Mouse (Mus musculus) CH12F3 (cell line): ENCODE results near the gene Nxph4.

Experiments
- in situ Hi-C: fragments of 300-500 bp; cut with MboI; formaldehyde crosslinking; loops from 2 replicates; pipeline ENCODE4 v1.14.3; 2020; ENCODE audit warnings: low sequenced_read_pairs

The Nxph4 gene

GRCm38 (mm10) chr10:127543916-127544315 is 9.6 kb upstream of the Nxph4 start:
- in situ Hi-C loops = loop anchor here (5.0 kb wide), 1 partner anchor 37 kb away; no protein-coding TSS in a partner anchor

GRCm38 (mm10) chr10:127542720-127543119 is 8.4 kb upstream of the Nxph4 start:
- in situ Hi-C loops = loop anchor here (5.0 kb wide), 1 partner anchor 35 kb away; no protein-coding TSS in a partner anchor

DNA sequence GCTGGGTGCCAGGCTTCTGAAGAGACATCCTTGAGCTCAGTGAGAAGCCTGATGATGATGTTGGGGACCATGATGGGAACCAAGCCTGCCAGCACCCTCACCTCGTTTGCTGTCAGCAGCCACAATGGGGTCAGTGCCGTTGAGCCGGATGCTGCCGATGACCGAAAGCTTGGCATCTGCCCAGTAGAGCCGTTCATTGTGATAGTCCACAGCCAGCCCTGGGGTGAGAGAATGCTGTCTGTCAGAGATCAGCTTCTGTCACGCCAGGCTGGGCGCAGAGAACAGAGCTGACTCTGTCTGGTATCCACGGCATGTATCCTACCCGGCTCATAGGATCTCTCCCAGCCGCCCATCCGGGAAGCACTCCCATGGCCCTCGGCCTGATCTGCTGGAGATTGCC is 7.7 kb upstream of the Nxph4 start:
- in situ Hi-C loops = loop anchor here (5.0 kb wide), 1 partner anchor 35 kb away; no protein-coding TSS in a partner anchor

GRCm38 (mm10) chr10:127541510-127541909 is 7.2 kb upstream of the Nxph4 start:
- in situ Hi-C loops = loop anchor here (5.0 kb wide), 1 partner anchor 34 kb away; no protein-coding TSS in a partner anchor

- in situ Hi-C loops = no loop called here
Measured at GRCm38 (mm10) chr10:127537854-127538583, 3.7 kb upstream of the Nxph4 start.

DNA sequence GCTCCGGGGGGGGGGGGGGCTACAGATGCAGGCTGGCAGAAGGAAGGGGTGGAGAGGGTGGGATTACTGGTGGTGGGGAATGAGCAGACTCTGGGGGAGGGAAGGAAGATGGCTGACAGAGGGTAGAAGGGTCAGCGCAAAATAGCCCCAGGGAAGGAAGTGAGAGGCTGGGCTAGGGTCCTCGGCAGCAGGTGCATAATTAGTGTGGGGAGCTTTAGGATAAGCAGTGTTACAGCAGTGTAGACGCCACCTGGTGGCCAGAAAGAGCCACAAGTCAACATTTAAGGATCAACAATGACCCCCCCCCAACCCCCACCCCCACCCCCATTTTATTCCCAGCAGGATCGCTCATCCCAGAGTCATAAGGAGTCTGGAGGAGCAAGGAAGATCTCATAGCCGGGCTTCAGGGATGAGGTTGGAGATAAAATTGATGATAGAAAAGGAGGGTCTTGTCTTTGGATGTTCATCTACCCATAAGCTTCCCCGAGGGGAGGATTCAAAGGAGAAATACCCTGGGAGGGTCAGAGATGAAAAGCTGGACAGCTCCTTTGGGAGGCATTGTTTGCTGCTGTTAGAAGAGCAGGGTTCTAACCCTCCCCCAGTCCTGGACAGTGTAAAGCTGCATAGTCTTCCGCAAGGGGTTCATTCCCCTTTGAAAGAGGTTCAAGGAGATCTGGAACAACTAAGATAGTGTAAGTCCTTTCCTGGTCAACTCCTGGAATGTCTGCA is 2.4 kb upstream of the Nxph4 start:
- in situ Hi-C loops = no loop called here

GRCm38 (mm10) chr10:127534929-127535384 is 598 bp upstream of the Nxph4 start:
- in situ Hi-C loops = no loop called here

GRCm38 (mm10) chr10:127531548-127531947 is 2.8 kb downstream of the Nxph4 start:
- in situ Hi-C loops = no loop called here

- in situ Hi-C loops = no loop called here
Measured at GRCm38 (mm10) chr10:127530945-127531344, 3.4 kb downstream of the Nxph4 start.

GRCm38 (mm10) chr10:127527481-127527880 is 6.9 kb downstream of the Nxph4 start:
- in situ Hi-C loops = no loop called here

- in situ Hi-C loops = no loop called here
Measured at GRCm38 (mm10) chr10:127526681-127527080, 7.7 kb downstream of the Nxph4 start.

DNA sequence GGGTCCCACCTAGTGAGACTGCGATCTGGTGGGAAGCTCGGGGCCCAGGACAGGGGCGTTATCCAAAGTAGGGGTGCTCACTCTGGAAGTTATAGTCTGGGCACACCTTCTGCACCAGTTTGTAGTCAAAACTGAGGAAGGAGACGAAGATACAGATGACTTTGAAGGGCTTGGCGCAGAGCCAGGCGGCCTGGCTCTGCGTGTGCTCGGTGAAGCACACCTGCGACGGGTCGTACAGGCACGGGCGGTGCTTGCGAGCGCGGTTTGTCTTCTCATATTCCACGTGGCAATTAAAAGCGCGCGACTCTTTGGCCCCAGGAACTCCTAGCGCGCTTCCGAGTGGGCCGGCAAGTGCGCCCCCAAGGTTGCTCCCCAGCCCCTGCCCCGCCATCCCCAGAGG is 8.3 kb downstream of the Nxph4 start:
- in situ Hi-C loops = no loop called here

DNA sequence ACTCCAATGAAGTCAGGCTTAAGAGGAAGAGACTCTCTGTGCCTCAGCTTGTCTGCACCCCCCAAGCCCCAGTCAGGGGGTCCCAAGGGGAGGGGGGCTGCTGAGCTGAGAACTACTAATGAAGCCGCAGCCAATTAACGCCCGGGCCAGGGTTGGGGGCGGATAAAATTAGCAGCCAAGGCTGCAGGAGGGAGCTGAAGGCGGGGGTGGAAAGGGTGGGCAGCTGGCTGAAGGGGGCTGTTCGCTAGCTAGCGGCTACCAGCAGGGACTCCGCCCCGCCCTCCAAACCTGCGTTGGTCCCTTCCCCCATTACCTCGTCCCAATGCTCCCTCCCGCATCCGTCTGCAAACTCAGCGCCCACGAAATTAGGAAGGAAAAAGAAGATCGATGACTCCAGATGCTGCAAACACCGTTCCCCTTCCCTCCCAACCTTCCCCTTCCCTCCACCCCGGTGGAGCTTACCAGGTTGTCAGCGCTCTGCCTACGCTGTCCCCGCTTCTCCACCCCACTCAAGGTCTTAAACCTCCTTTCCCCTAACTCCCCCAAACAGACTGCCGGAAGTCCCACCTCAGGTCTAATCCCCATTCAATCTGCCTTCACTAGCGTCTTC is 9.6 kb downstream of the Nxph4 start:
- in situ Hi-C loops = no loop called here

DNA sequence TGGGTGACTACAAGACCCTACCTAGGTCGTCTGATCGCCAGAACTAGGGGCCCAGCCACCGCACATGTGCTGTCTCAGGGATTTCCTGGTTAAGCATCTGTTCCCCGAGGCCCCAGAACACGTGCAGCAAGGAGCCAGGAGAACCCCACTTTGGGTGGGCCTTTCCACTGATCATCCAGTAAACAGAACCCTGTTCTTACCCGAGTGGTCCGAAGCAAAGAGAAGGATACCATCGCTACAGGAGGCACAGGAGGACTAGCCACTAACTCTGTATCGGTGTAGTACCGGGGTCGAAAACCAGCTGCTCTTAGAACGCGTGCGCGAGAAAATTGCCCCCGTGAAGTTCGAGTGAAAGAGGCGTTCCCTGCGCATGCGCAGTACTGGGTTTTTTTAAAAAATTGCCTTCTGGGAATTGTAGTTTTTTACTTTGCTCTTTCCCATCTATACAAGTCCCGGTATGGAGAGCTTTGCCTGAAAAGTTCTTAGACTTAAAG is 12.2 kb downstream of the Nxph4 start, which contains the start of gene Shmt2:
Shmt2 (minus strand) TSS at position 357 of the 494 bp plus-strand sequence.
- in situ Hi-C loops = no loop called here

GRCm38 (mm10) chr10:127521611-127522080 is 12.7 kb downstream of the Nxph4 start:
- in situ Hi-C loops = no loop called here

GRCm38 (mm10) chr10:127520714-127521357 is 13.5 kb downstream of the Nxph4 start:
- in situ Hi-C loops = no loop called here

- in situ Hi-C loops = no loop called here
Measured at GRCm38 (mm10) chr10:127519903-127520713, 14.3 kb downstream of the Nxph4 start.

DNA sequence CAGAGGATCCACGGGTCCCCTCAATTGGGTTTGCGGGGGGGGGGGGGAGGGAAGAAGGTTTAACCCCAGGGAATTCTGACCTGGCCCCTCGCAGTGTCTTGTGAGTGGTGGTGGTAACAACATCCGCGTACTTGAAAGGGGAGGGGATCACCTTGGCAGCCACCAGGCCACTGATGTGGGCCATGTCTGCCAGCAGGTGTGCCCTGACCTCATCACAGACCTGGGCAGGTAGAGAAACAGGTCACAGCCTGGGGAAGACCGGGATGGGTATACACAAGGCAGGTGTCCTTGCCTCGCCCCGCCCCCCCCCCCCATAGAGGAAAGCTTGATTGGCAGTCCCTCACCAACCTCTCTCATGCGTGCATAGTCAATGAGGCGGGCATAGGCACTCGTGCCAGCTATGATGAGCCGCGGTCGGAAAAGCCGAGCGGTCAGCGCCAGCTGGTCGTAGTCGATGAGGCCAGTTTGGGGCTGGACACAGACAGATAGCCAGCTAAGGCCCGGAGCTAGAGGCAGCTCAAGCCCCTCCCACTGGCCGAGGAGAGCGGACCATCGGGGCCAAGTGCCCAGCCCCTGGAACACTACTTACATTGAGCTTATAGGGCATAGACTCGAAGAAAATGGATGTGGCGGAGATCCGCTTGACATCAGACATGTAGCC is 15.2 kb downstream of the Nxph4 start:
- in situ Hi-C loops = no loop called here

DNA sequence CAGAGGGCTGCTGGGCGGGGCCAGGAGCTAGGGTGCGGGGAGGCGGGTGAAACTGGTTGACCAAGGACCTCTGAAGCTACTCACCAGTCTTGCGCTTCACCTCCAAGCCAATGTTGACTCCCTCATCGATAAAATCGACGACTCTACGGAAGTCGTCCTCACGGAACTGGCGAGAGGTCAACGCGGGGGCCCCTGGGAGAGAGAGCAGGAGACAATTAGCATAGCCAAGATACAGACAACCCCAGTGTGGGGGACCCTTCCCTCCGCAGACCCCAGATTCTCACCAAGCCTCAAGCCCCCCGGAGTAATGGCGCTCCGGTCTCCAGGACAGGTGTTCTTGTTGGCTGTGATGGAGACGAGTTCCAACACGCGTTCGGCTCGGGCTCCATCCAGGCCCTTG is 16.4 kb downstream of the Nxph4 start:
- in situ Hi-C loops = no loop called here
